Mouse (Mus musculus) NIH3T3 (cell line): ENCODE measurements around the gene Pdhx.

Experiments used
- DNase-seq: peaks from one replicate; pipeline ENCODE4 v3.0.0-alpha.2; 2012; ENCODE audit warnings: low read depth

The Pdhx gene

GRCm38 (mm10) chr2:102990301-102990702 lies 83.0 kb downstream of the Pdhx start:
- peak; percentile 33 for DNase-seq

- DNase-seq: peak; percentile 86
Measured at GRCm38 (mm10) chr2:102989446-102989845, 83.9 kb downstream of the Pdhx start.

GRCm38 (mm10) chr2:102987708-102988010 lies 85.7 kb downstream of the Pdhx start:
- no peak for DNase-seq

- DNase-seq: peak; percentile 91
Measured at GRCm38 (mm10) chr2:102986964-102987707, 86.2 kb downstream of the Pdhx start.

GRCm38 (mm10) chr2:102986424-102986823 lies 86.9 kb downstream of the Pdhx start:
- no peak for DNase-seq

- DNase-seq: no peak
Measured at GRCm38 (mm10) chr2:102982822-102983221, 90.5 kb downstream of the Pdhx start.

GRCm38 (mm10) chr2:102981446-102982314 lies 91.6 kb downstream of the Pdhx start:
- peak; percentile 69 for DNase-seq

- DNase-seq: no peak
Measured at GRCm38 (mm10) chr2:102980870-102981269, 92.4 kb downstream of the Pdhx start.

- DNase-seq: no peak
Measured at GRCm38 (mm10) chr2:102979519-102979918, 93.8 kb downstream of the Pdhx start.

- DNase-seq: no peak
Measured at GRCm38 (mm10) chr2:102979112-102979511, 94.2 kb downstream of the Pdhx start.

GRCm38 (mm10) chr2:102975358-102975945 lies 97.9 kb downstream of the Pdhx start:
- DNase-seq: no peak

- no peak for DNase-seq
Measured at GRCm38 (mm10) chr2:102973115-102973514, 100.2 kb downstream of the Pdhx start.

- no peak for DNase-seq
Measured at GRCm38 (mm10) chr2:102972575-102972974, 100.7 kb downstream of the Pdhx start.

- DNase-seq: no peak
Measured at GRCm38 (mm10) chr2:102971951-102972350, 101.4 kb downstream of the Pdhx start.
